Mouse (Mus musculus) bone marrow, adult 2 months (tissue): ENCODE measurements at regions not wholly inside any gene's neighbourhood (a gene's known extent, or its start where the extent isn't known, plus 50 kb on each side); places are given as distances from the start of the nearest gene placed in this dataset.

ENCODE experiments used
- CTCF ChIP-seq: fragments of 200-500 bp; IDR thresholded peaks from 2 replicates; pipeline ENCODE4 v1.5.1; 2011; ENCODE audit warnings: low read length, control low read depth; ENCODE audit not compliant: control insufficient read depth, insufficient read depth
- POLR2A ChIP-seq: fragments of 200-500 bp; IDR thresholded peaks from 2 replicates; pipeline ENCODE4 v1.6.1; 2011; ENCODE audit warnings: low read depth, mild to moderate bottlenecking, control low read depth, low read length, borderline replicate concordance; ENCODE audit not compliant: control insufficient read depth

DNA sequence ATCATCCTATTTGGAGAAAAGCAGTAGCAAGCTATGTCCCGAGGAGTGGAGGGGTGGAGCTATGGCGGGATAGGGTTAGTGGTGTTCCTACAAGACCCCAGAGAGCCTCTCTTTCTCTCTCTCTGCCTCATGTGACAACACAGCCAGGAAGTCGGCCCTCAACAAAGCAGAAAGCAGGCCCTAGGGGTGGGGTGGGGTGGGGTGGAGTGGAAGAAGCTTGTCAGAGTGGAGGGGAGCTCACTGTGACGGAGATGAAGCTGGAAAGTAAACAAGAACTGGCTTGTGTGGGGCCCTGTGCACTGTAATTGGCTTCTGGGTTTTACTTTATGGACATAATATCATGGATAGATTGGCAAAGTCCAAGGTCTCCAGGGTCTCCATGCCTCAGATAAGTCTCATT is 130.5 kb downstream of the Pdgfra start:
- TF ChIP-seq CTCF: no peak
- no peak for TF ChIP-seq POLR2A
